Mouse (Mus musculus) lung, adult 2 months (tissue): ENCODE measurements at regions not wholly inside any gene's neighbourhood (a gene's known extent, or its start where the extent isn't known, plus 50 kb on each side); places are given as distances from the start of the nearest gene placed in this dataset.

Experiments used
- DNase-seq: peaks from one replicate; pipeline ENCODE4 v3.0.0; 2022
- H3K4me1 ChIP-seq: fragments of 200-500 bp; 2 replicates; pipeline ENCODE4 v1.6.1; 2011; ENCODE audit warnings: low read length; ENCODE audit not compliant: control insufficient read depth, insufficient read depth
- H3K4me3 ChIP-seq: fragments of 200-500 bp; replicated peaks from 2 replicates; pipeline ENCODE3; 2011; ENCODE audit warnings: low read depth, mild to moderate bottlenecking, control low read depth, low read length; ENCODE audit errors: extremely low read depth
- CTCF ChIP-seq: fragments of 200-500 bp; IDR thresholded peaks from 2 replicates; pipeline ENCODE4 v1.5.1; 2011; ENCODE audit warnings: mild to moderate bottlenecking, low read length, control low read depth; ENCODE audit not compliant: insufficient read depth
- POLR2A ChIP-seq: fragments of 200-500 bp; IDR thresholded peaks from 2 replicates; pipeline ENCODE4 v1.6.1; 2011; ENCODE audit warnings: low read depth, mild to moderate bottlenecking, control low read depth, low read length, borderline replicate concordance; ENCODE audit errors: extremely low read depth
- WGBS: fragments of 180-500 bp; shearing (Covaris S2); methylation state at CpG from one replicate; pipeline ENCODE4 v1.1.7; 2018; 5-methylcytosine and 5-hydroxymethylcytosine counted together

DNA sequence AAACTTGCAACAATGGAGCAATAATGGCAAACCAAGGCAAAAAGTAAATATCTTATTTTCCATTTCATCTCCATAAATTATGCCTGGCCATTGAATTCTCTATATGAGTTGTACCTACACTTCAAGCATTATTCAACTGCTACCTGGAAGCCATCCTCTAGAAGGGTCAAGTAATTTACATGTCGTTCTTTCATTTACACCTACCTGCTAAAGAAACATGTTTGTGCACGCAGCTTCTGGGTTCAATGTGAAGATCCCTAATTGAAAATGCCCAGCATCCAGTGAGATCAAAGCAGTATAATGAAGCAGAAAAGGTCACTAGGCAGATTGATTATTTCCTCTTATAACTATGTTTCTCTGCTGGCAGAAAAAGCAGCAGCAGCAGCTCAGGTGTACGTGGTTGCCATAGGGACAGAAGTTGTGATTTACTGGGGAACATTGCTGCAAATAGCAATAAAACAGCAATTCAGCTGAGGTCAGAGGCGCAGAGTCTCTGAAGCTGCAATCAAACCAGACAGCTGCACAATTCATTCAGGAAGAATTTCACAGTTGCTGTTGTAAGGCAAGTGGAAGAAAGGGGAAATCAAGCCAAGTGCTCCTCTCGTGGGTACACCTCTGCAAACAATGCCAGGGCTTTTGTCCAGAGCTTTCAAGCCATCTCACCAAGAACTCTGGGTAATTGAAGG, 386.1 kb downstream of the Gm21750 start:
- Histone ChIP-seq H3K4me1 (no peaks in the 10 kb centered on the region), H3K4me3 (no peak overlapping the region)
- DNase-seq: no peak
- no peak for TF ChIP-seq POLR2A
- TF ChIP-seq CTCF: no peak
- 60% methylated on average over 5 of the region's 5 CpGs for WGBS

DNA sequence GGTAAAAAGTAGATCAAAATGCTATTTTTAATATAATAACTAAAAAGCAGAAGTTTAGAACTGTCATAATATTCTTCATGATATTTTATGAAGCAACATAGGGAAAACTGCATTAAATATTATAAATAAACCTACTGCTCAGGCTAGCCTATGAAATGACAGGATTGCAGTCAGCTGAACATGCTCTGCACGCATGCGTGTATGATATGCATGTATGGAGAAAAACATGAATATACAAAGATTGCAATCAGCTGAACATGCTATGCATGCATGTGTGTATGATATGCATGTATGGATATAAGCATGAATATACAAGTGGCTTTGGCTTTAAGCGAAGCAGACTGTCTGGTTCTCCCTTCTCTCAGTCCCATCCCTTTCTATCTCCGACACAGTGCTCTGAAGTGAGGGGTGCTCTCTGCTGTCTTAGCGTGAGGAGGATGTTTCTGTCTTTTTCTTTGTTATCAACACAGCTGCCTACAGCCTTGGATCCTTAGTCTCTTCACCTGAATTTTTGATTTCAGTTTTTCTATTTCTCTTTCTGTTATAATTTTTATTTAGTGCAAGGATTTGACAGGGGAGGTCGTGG, 386.8 kb downstream of the Gm21750 start:
- TF ChIP-seq CTCF (no peak), POLR2A (no peak)
- no peaks in the 10 kb centered on the region for H3K4me1 ChIP-seq
- no peak for DNase-seq
- no peak overlapping the region for H3K4me3 ChIP-seq
- WGBS: 80% methylated on average over 6 of the region's 6 CpGs

DNA sequence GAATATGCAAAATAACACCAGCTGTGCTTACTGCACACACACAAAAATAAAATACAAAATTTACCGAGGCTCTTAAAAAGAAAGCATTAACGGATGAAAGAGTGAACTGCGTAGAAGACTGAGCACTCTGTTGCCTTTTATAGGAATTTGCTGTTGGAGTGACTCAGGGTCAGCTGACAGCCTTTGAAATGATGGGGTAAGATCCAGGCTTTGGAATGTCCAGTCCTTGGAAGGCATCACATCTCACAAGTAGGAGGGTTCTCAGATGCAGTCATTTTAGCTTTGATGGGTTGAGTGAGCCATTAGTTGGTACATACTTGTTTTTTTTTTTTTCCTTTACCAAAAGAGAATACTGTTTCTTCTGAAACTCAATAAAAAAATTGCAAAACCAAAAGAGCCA, 387.4 kb downstream of the Gm21750 start:
- Histone ChIP-seq H3K4me1 (no peaks in the 10 kb centered on the region), H3K4me3 (no peak overlapping the region)
- 74% methylated on average over 3 of the region's 3 CpGs for WGBS
- TF ChIP-seq CTCF: no peak
- no peak for TF ChIP-seq POLR2A
- no peak for DNase-seq

DNA sequence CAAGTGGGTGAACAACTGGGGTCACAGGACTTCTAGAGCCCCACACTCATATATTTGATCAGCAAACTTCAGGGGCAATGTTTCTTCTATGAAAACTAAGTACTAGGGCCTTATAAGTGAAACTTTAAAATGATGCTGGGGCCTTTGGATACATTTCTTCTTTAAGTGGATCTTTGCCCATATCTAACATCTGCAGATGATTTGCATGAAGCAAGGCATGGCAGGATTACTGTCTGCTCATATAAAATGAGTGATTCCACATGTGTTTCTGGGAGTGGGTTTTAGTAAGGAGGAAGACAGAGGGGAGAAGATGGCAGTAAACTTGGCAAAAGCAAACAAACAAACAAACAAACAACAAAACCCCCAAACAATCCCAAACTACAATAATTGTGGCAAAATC, 405.0 kb downstream of the Gm21750 start:
- Histone ChIP-seq H3K4me1 (no peaks in the 10 kb centered on the region), H3K4me3 (no peak overlapping the region)
- TF ChIP-seq POLR2A (no peak), CTCF (no peak)
- DNase-seq: no peak

DNA sequence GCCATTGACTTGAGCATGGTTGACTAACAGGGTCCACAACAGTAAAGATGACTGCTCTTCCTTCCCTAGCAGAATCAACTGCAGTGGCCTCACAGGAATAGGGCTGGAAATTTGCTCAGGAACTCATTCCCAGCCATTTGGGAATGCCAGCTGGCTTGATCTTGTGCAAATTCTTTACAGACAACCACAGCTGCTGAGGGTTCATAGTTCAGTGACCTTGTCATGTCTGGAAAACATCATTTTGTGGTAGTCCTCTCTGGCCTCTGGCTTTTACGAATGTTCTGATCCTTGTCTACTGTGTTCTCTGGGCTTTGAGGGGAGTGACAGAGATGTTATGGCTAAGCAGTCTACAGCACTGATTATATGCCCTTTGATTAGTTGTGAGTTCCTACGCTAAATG, 432.0 kb downstream of the Gm21750 start:
- DNase-seq: no peak
- no peak overlapping the region for H3K4me3 ChIP-seq
- WGBS: 73% methylated on average over 2 of the region's 2 CpGs
- no peaks in the 10 kb centered on the region for H3K4me1 ChIP-seq
- TF ChIP-seq POLR2A: no peak
- no peak for TF ChIP-seq CTCF

DNA sequence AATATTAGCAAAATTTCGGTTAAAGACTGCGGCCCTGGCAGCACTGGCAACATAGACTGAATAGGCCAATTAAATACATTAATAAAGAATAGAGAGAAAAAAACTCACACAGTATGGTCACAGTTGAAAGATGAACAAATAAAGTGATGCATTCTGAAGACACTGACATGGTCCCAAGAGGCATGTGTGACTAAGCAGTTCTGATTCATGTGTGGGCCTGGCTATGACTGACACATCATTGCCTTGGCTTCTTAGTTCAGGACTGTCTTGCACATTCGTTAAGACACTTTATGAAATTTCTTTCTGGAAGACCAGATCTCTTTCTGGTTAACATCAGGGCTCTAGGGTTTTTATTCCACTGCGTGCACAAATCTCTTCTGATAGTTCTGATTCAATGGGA, 438.7 kb downstream of the Gm21750 start:
- WGBS: 88% methylated on average over 4 of the region's 4 CpGs
- Histone ChIP-seq H3K4me1 (no peaks in the 10 kb centered on the region), H3K4me3 (no peak overlapping the region)
- no peak for DNase-seq
- TF ChIP-seq CTCF (no peak), POLR2A (no peak)

DNA sequence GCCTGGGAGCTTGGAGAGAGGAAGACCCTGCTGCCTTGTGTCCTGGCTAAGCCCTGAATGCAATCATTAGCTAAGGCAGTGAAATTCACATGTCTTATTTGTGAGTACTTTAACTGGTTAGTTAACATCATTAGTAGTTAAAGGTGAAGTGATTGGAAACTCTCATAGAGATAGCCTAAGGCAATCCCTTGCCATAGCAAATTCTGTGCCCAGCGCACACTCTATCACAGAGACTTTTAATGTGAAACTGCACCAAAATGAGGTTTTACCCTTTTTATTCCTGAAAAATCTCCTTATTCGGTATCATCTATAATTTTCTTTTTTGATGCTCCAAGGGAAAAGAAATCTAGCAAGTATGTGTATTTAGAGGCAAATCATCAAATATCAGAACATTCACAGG, 451.6 kb downstream of the Gm21750 start:
- TF ChIP-seq POLR2A (no peak), CTCF (no peak)
- 96% methylated on average over 2 of the region's 2 CpGs for WGBS
- DNase-seq: no peak
- Histone ChIP-seq H3K4me3 (no peak overlapping the region), H3K4me1 (no peaks in the 10 kb centered on the region)

DNA sequence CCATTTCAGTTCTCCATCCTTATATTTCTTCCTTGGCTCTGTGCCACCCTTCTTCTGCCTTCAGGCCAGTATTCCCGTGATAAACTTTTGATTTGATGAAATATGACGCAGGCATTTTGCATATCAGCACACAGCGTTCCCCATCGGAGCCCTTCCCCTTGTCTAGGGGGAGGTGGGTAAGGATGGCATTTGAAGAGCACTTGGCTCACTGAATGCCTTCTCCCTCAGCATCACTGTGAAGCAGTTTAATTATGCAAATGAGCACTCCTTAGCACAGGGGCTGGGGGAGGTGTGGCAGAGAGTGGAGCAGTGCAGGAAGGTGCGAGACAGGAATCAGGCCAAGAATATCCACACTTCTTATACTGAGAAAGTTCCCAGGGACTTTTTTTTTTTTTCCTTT, 452.1 kb downstream of the Gm21750 start:
- H3K4me3 ChIP-seq: no peak overlapping the region
- DNase-seq: no peak
- no peak for TF ChIP-seq CTCF
- TF ChIP-seq POLR2A: no peak
- WGBS: 38% methylated on average over 5 of the region's 5 CpGs
- no peaks in the 10 kb centered on the region for H3K4me1 ChIP-seq

DNA sequence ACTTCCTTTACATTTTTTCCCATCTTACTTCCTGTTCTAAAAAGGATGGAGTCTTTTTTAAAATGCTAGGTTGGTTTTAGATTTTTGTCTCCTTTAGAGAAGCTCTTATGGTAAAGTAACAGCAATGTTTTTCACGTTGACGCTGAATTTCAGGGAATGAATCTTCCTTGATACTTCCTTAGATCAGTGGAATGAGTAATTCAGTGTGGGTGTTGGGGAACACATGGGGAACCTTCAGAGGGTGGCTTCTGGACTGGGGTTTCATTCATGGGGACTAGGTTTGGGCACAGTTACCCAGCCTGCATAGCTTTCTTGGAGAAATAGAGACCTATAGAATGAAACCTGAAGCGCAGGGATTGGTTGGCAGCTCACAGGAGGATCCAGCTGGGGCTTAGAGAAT, 452.5 kb downstream of the Gm21750 start:
- no peak for DNase-seq
- Histone ChIP-seq H3K4me3 (no peak overlapping the region), H3K4me1 (no peaks in the 10 kb centered on the region)
- no peak for TF ChIP-seq POLR2A
- no peak for TF ChIP-seq CTCF
- 63% methylated on average over 3 of the region's 3 CpGs for WGBS

DNA sequence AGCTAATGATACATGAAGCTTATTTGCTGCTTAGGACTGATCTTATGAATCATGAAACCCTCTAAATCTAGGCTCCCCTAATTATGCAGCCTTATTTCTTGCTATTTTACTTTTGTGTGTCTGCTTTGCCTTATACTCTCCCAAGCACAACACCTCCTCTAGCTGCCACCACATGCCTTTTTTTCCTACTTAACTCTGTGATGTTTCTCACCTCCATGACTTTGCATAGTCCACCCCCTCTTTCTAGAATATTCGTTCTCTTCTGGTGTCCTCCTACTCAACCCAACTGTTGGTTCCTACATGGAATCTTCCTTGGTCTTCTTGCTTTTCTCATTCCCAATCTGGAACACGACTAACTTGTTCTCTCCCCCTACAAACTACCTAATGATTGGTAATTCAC, 456.7 kb downstream of the Gm21750 start:
- DNase-seq: no peak
- Histone ChIP-seq H3K4me3 (no peak overlapping the region), H3K4me1 (no peaks in the 10 kb centered on the region)
- WGBS: 73% methylated on average over 2 of the region's 2 CpGs
- TF ChIP-seq CTCF: no peak
- TF ChIP-seq POLR2A: no peak
